Mouse (Mus musculus): Measurements from ENCODE around the gene Fbln1. TPM values are rescaled to one million over a fixed set of nuclear protein-coding genes. Genes with fewer than 3 reads are reported as not detected.
A peak's percentile ranks its signal among the peaks of the same experiment; 100 is the strongest.

Gene Fbln1
- polyA plus RNA-seq, 1 experiment from 2014 or later, result 162 TPM

- peaks cover 13 to 20% of the 10 kb centered on the region in 2 experiments for H3K4me1 ChIP-seq (ENCODE audit: control insufficient read depth in 2 of 2, insufficient read depth in 2 of 2, low read length in 2 of 2)
- 75% methylated on average over 2 of the region's 2 CpGs for WGBS
- no peaks in the 10 kb centered on the region for H3K36me3 ChIP-seq (ENCODE audit: control insufficient read depth, insufficient read depth, low read length)
- no peak overlapping the region for H3K4me3 ChIP-seq (ENCODE audit: control insufficient read depth in 1 of 2, insufficient read depth in 1 of 2, low read depth in 1 of 2, low read length in 2 of 2)
- no peak overlapping the region for H3K9ac ChIP-seq (ENCODE audit: low read length)
- no peak overlapping the region for H3K27ac ChIP-seq (replicated peaks in 1 of 2; ENCODE audit: control insufficient read depth in 1 of 2, insufficient read depth in 1 of 2, low read depth in 2 of 2, low read length in 2 of 2)
- H3K4me2 ChIP-seq (ENCODE audit: low read length), result no peak overlapping the region
- 0 out of 2 replicates have a peak, but pooled peaks cover 3% of the 10 kb centered on the region for H3K9me3 ChIP-seq (ENCODE audit: control insufficient read depth, low read length)
- no peaks in the 10 kb centered on the region for H3K27me3 ChIP-seq (ENCODE audit: control insufficient read depth, insufficient read depth, low read length)
- no peak for ATAC-seq (ENCODE audit: insufficient number of reproducible peaks, insufficient read depth, low FRiP score, low read depth)
Observed at GRCm38 (mm10) chr15:85172054-85172453, 33.7 kb upstream of the Fbln1 start.

GRCm38 (mm10) chr15:85173425-85173824, 32.3 kb upstream of the Fbln1 start:
- Histone ChIP-seq H3K4me1 (ENCODE audit: control insufficient read depth in 2 of 2, insufficient read depth in 2 of 2, low read length in 2 of 2) (peaks cover 17 to 28% of the 10 kb centered on the region in 2 experiments), H3K36me3 (ENCODE audit: control insufficient read depth, insufficient read depth, low read length) (no peaks in the 10 kb centered on the region), H3K27ac (replicated peaks in 1 of 2; ENCODE audit: control insufficient read depth in 1 of 2, insufficient read depth in 1 of 2, low read depth in 2 of 2, low read length in 2 of 2) (peak overlapping the region; percentile 3 to 42; a peak in 3 of 4 replicates), H3K4me2 (ENCODE audit: low read length) (peak overlapping the region; percentile 31), H3K4me3 (ENCODE audit: control insufficient read depth in 1 of 2, insufficient read depth in 1 of 2, low read depth in 1 of 2, low read length in 2 of 2) (no peak overlapping the region), H3K27me3 (ENCODE audit: control insufficient read depth, insufficient read depth, low read length) (no peaks in the 10 kb centered on the region), H3K9me3 (ENCODE audit: control insufficient read depth, low read length) (0 out of 2 replicates have a peak, but pooled peaks cover 3% of the 10 kb centered on the region), H3K9ac (ENCODE audit: low read length) (no peak overlapping the region)
- 26% methylated on average over 8 of the region's 8 CpGs for WGBS
- no peak for ATAC-seq (ENCODE audit: insufficient number of reproducible peaks, insufficient read depth, low FRiP score, low read depth)

GRCm38 (mm10) chr15:85174060-85174459, 31.7 kb upstream of the Fbln1 start:
- no peak overlapping the region for H3K9ac ChIP-seq (ENCODE audit: low read length)
- no peak overlapping the region for H3K4me3 ChIP-seq (ENCODE audit: control insufficient read depth in 1 of 2, insufficient read depth in 1 of 2, low read depth in 1 of 2, low read length in 2 of 2)
- H3K27ac ChIP-seq (replicated peaks in 1 of 2; ENCODE audit: control insufficient read depth in 1 of 2, insufficient read depth in 1 of 2, low read depth in 2 of 2, low read length in 2 of 2), result no peak overlapping the region; a peak in 1 of 4 replicates
- no peak for ATAC-seq (ENCODE audit: insufficient number of reproducible peaks, insufficient read depth, low FRiP score, low read depth)
- H3K4me2 ChIP-seq (ENCODE audit: low read length), result no peak overlapping the region
- 0 out of 2 replicates have a peak, but pooled peaks cover 3% of the 10 kb centered on the region for H3K9me3 ChIP-seq (ENCODE audit: control insufficient read depth, low read length)
- no peaks in the 10 kb centered on the region for H3K27me3 ChIP-seq (ENCODE audit: control insufficient read depth, insufficient read depth, low read length)
- H3K4me1 ChIP-seq (ENCODE audit: control insufficient read depth in 2 of 2, insufficient read depth in 2 of 2, low read length in 2 of 2), result peaks cover 22 to 35% of the 10 kb centered on the region in 2 experiments
- 54% methylated on average over 10 of the region's 10 CpGs for WGBS
- no peaks in the 10 kb centered on the region for H3K36me3 ChIP-seq (ENCODE audit: control insufficient read depth, insufficient read depth, low read length)

DNA sequence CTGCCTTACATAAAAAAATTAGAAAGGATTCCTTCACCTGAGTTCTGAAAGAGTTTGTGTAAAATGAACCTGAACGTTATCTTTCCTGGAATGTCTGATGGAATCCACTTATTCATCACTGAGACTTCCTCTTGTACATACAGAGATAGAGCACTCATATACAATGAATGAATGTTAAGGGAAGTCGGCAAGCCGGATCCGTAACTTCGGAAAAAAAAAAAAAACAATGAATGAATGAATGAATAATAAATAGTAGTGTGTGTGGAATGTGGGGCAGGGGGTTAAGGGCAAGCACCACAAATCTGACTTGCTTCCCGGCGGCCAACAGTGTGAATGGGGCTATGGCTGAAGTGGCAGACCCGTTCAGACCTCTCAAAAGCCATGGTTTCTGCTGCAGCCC, 28.2 kb upstream of the Fbln1 start:
- H3K4me2 ChIP-seq (ENCODE audit: low read length), result peak overlapping the region; percentile 49
- WGBS, result 41% methylated on average over 8 of the region's 8 CpGs

GRCm38 (mm10) chr15:85178172-85178571, 27.6 kb upstream of the Fbln1 start:
- Histone ChIP-seq H3K4me2 (ENCODE audit: low read length) (peak overlapping the region; percentile 49), H3K4me3 (ENCODE audit: control insufficient read depth in 1 of 2, insufficient read depth in 1 of 2, low read depth in 1 of 2, low read length in 2 of 2) (no peak overlapping the region), H3K9ac (ENCODE audit: low read length) (0 out of 2 replicates have a peak overlapping the region, but pooled peaks have one; percentile 14), H3K9me3 (ENCODE audit: control insufficient read depth, low read length) (0 out of 2 replicates have a peak, but pooled peaks cover 3% of the 10 kb centered on the region), H3K4me1 (ENCODE audit: control insufficient read depth in 2 of 2, insufficient read depth in 2 of 2, low read length in 2 of 2) (peaks cover 21 to 36% of the 10 kb centered on the region in 2 experiments), H3K27ac (replicated peaks in 1 of 2; ENCODE audit: control insufficient read depth in 1 of 2, insufficient read depth in 1 of 2, low read depth in 2 of 2, low read length in 2 of 2) (peak overlapping the region; percentile 72 to 75), H3K36me3 (ENCODE audit: control insufficient read depth, insufficient read depth, low read length) (no peaks in the 10 kb centered on the region), H3K27me3 (ENCODE audit: control insufficient read depth, insufficient read depth, low read length) (no peaks in the 10 kb centered on the region)
- 18% methylated on average over 6 of the region's 6 CpGs for WGBS
- peak; percentile 81 for ATAC-seq (ENCODE audit: insufficient number of reproducible peaks, insufficient read depth, low FRiP score, low read depth)

More for the DNA sequence above, 28.2 kb upstream of the Fbln1 start:
- Histone ChIP-seq H3K9ac (ENCODE audit: low read length) (0 out of 2 replicates have a peak overlapping the region, but pooled peaks have one; percentile 14), H3K9me3 (ENCODE audit: control insufficient read depth, low read length) (0 out of 2 replicates have a peak, but pooled peaks cover 3% of the 10 kb centered on the region), H3K27ac (replicated peaks in 1 of 2; ENCODE audit: control insufficient read depth in 1 of 2, insufficient read depth in 1 of 2, low read depth in 2 of 2, low read length in 2 of 2) (peak overlapping the region; percentile 72 to 75), H3K4me1 (ENCODE audit: control insufficient read depth in 2 of 2, insufficient read depth in 2 of 2, low read length in 2 of 2) (peaks cover 23 to 38% of the 10 kb centered on the region in 2 experiments), H3K27me3 (ENCODE audit: control insufficient read depth, insufficient read depth, low read length) (no peaks in the 10 kb centered on the region), H3K4me3 (ENCODE audit: control insufficient read depth in 1 of 2, insufficient read depth in 1 of 2, low read depth in 1 of 2, low read length in 2 of 2) (no peak overlapping the region), H3K36me3 (ENCODE audit: control insufficient read depth, insufficient read depth, low read length) (no peaks in the 10 kb centered on the region)
- no peak for ATAC-seq (ENCODE audit: insufficient number of reproducible peaks, insufficient read depth, low FRiP score, low read depth)

- ATAC-seq (ENCODE audit: insufficient number of reproducible peaks, insufficient read depth, low FRiP score, low read depth), result no peak
Observed at GRCm38 (mm10) chr15:85179528-85180180, 26.1 kb upstream of the Fbln1 start.

DNA sequence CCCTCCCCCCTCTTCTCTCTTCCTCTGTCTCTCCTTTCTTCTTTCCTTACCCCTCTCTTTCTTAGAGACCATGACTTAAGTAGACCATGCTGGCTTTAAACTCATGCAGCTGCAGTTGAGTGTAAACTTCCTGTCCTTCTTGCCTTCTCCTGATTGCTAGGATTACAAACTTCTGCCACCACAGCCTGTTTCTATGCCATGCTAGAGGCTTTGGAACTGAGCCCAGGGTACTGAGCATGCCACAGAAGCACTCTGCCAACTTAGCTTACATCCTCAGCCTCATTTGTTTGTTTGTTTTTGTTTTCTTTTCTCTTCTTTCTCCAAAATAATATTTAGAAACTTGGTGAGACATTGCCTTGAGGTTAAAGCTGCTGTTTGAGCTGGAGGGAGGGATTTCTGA, 25.4 kb upstream of the Fbln1 start:
- peaks cover 16 to 25% of the 10 kb centered on the region in 2 experiments for H3K4me1 ChIP-seq (ENCODE audit: control insufficient read depth in 2 of 2, insufficient read depth in 2 of 2, low read length in 2 of 2)
- H3K27ac ChIP-seq (replicated peaks in 1 of 2; ENCODE audit: control insufficient read depth in 1 of 2, insufficient read depth in 1 of 2, low read depth in 2 of 2, low read length in 2 of 2), result peak overlapping the region; percentile 28 to 65; a peak in 2 of 4 replicates
- no peak overlapping the region for H3K4me2 ChIP-seq (ENCODE audit: low read length)
- no peak overlapping the region for H3K9ac ChIP-seq (ENCODE audit: low read length)
- H3K9me3 ChIP-seq (ENCODE audit: control insufficient read depth, low read length), result 0 out of 2 replicates have a peak, but pooled peaks cover 3% of the 10 kb centered on the region
- no peak for ATAC-seq (ENCODE audit: insufficient number of reproducible peaks, insufficient read depth, low FRiP score, low read depth)
- H3K4me3 ChIP-seq (ENCODE audit: control insufficient read depth in 1 of 2, insufficient read depth in 1 of 2, low read depth in 1 of 2, low read length in 2 of 2), result no peak overlapping the region
- H3K27me3 ChIP-seq (ENCODE audit: control insufficient read depth, insufficient read depth, low read length), result no peaks in the 10 kb centered on the region
- H3K36me3 ChIP-seq (ENCODE audit: control insufficient read depth, insufficient read depth, low read length), result no peaks in the 10 kb centered on the region

More at GRCm38 (mm10) chr15:85179528-85180180, 26.1 kb upstream of the Fbln1 start:
- WGBS, result 70% methylated on average over 7 of the region's 7 CpGs
- no peak overlapping the region for H3K9ac ChIP-seq (ENCODE audit: low read length)
- H3K36me3 ChIP-seq (ENCODE audit: control insufficient read depth, insufficient read depth, low read length), result no peaks in the 10 kb centered on the region
- peaks cover 16 to 25% of the 10 kb centered on the region in 2 experiments for H3K4me1 ChIP-seq (ENCODE audit: control insufficient read depth in 2 of 2, insufficient read depth in 2 of 2, low read length in 2 of 2)
- 0 out of 2 replicates have a peak, but pooled peaks cover 3% of the 10 kb centered on the region for H3K9me3 ChIP-seq (ENCODE audit: control insufficient read depth, low read length)
- H3K27ac ChIP-seq (replicated peaks in 1 of 2; ENCODE audit: control insufficient read depth in 1 of 2, insufficient read depth in 1 of 2, low read depth in 2 of 2, low read length in 2 of 2), result peak overlapping the region; percentile 28 to 65; a peak in 3 of 4 replicates
- H3K4me2 ChIP-seq (ENCODE audit: low read length), result no peak overlapping the region
- H3K27me3 ChIP-seq (ENCODE audit: control insufficient read depth, insufficient read depth, low read length), result no peaks in the 10 kb centered on the region
- H3K4me3 ChIP-seq (ENCODE audit: control insufficient read depth in 1 of 2, insufficient read depth in 1 of 2, low read depth in 1 of 2, low read length in 2 of 2), result no peak overlapping the region
